Mouse (Mus musculus) megakaryocyte, embryonic 14.5 days (primary cell): ENCODE measurements around the gene Pwwp2b. TPM values are rescaled to one million over a fixed set of nuclear protein-coding genes. Genes with fewer than 3 reads are reported as not detected.

Experiments used
- H3K27me3 ChIP-seq: replicated peaks from 2 replicates; pipeline ENCODE3; 2012; ENCODE audit warnings: inconsistent platforms
- H3K36me3 ChIP-seq: replicated peaks from 2 replicates; pipeline ENCODE3; 2012; ENCODE audit warnings: low read length, inconsistent platforms, mixed read lengths
- H3K4me1 ChIP-seq: 2 replicates; pipeline ENCODE4 v1.6.1; 2012; ENCODE audit warnings: inconsistent platforms
- H3K4me3 ChIP-seq: replicated peaks from 2 replicates; pipeline ENCODE3; 2012; ENCODE audit warnings: moderate library complexity, mild to moderate bottlenecking, inconsistent platforms
- H3K9me3 ChIP-seq: 2 replicates; pipeline ENCODE4 v1.6.1; 2012; ENCODE audit warnings: inconsistent platforms
- FLI1 ChIP-seq: IDR thresholded peaks from 2 replicates; pipeline ENCODE4 v1.6.1; 2012; ENCODE audit warnings: low read length, inconsistent platforms, mixed read lengths
- GATA1 ChIP-seq: IDR thresholded peaks from 3 replicates; pipeline ENCODE4 v1.6.1; 2012; ENCODE audit warnings: mixed read lengths, low read length, inconsistent platforms, borderline replicate concordance
- polyA plus RNA-seq: library from polyadenylated mRNA; stranded (reverse); fragments of >175 nt; gene quantifications from 2 replicates; pipeline ENCODE4 v1.2.3, GENCODE M21; 2012; ENCODE audit warnings: low replicate concordance; ENCODE audit not compliant: insufficient read depth

Gene Pwwp2b
- polyA plus RNA-seq, 1 experiment, result 11.6 TPM

- Histone ChIP-seq H3K9me3 (no peaks in the 10 kb centered on the region), H3K27me3 (peaks cover 1% of the 10 kb centered on the region), H3K4me3 (no peak overlapping the region), H3K36me3 (no peaks in the 10 kb centered on the region), H3K4me1 (peaks cover 94% of the 10 kb centered on the region)
- TF ChIP-seq GATA1 (no peak), FLI1 (no peak)
Measured at GRCm38 (mm10) chr7:139307056-139307455, 58.8 kb downstream of the Pwwp2b start.

- no peak for TF ChIP-seq FLI1
- no peak for TF ChIP-seq GATA1
- Histone ChIP-seq H3K27me3 (peaks cover 5% of the 10 kb centered on the region), H3K4me3 (no peak overlapping the region), H3K4me1 (peaks cover 94% of the 10 kb centered on the region), H3K36me3 (no peaks in the 10 kb centered on the region), H3K9me3 (no peaks in the 10 kb centered on the region)
Measured at GRCm38 (mm10) chr7:139308140-139308895, 60.0 kb downstream of the Pwwp2b start.

GRCm38 (mm10) chr7:139309106-139309505 lies 60.8 kb downstream of the Pwwp2b start:
- Histone ChIP-seq H3K4me1 (peaks cover 94% of the 10 kb centered on the region), H3K36me3 (no peaks in the 10 kb centered on the region), H3K4me3 (no peak overlapping the region), H3K27me3 (peaks cover 5% of the 10 kb centered on the region), H3K9me3 (no peaks in the 10 kb centered on the region)
- TF ChIP-seq FLI1 (no peak), GATA1 (no peak)

- TF ChIP-seq GATA1, result no peak
- no peak for TF ChIP-seq FLI1
- Histone ChIP-seq H3K27me3 (peaks cover 5% of the 10 kb centered on the region), H3K4me3 (no peak overlapping the region), H3K36me3 (no peaks in the 10 kb centered on the region), H3K4me1 (peaks cover 91% of the 10 kb centered on the region), H3K9me3 (no peaks in the 10 kb centered on the region)
Measured at GRCm38 (mm10) chr7:139310487-139310951, 62.2 kb downstream of the Pwwp2b start.

- peaks cover 8% of the 10 kb centered on the region for H3K9me3 ChIP-seq
- peaks cover 10% of the 10 kb centered on the region for H3K36me3 ChIP-seq
- peaks cover 90% of the 10 kb centered on the region for H3K4me1 ChIP-seq
- peak overlapping the region; percentile 31 for H3K4me3 ChIP-seq
- peaks cover 5% of the 10 kb centered on the region for H3K27me3 ChIP-seq
- TF ChIP-seq FLI1 (no peak), GATA1 (no peak)
Measured at GRCm38 (mm10) chr7:139312686-139313085, 64.4 kb downstream of the Pwwp2b start.

- Histone ChIP-seq H3K9me3 (peaks cover 11% of the 10 kb centered on the region), H3K36me3 (peaks cover 12% of the 10 kb centered on the region), H3K4me1 (peaks cover 90% of the 10 kb centered on the region), H3K4me3 (no peak overlapping the region), H3K27me3 (peaks cover 5% of the 10 kb centered on the region)
- TF ChIP-seq FLI1 (no peak), GATA1 (no peak)
Measured at GRCm38 (mm10) chr7:139313413-139313812, 65.1 kb downstream of the Pwwp2b start.

GRCm38 (mm10) chr7:139314716-139315115 lies 66.4 kb downstream of the Pwwp2b start:
- no peak overlapping the region for H3K4me3 ChIP-seq
- H3K27me3 ChIP-seq, result peaks cover 5% of the 10 kb centered on the region
- TF ChIP-seq FLI1, result no peak
- no peak for TF ChIP-seq GATA1
- H3K36me3 ChIP-seq, result peaks cover 12% of the 10 kb centered on the region
- peaks cover 11% of the 10 kb centered on the region for H3K9me3 ChIP-seq
- H3K4me1 ChIP-seq, result peaks cover 87% of the 10 kb centered on the region

GRCm38 (mm10) chr7:139319006-139319411 lies 70.7 kb downstream of the Pwwp2b start:
- no peak for TF ChIP-seq GATA1
- TF ChIP-seq FLI1, result no peak
- peaks cover 12% of the 10 kb centered on the region for H3K36me3 ChIP-seq
- H3K27me3 ChIP-seq, result peaks cover 5% of the 10 kb centered on the region

More at GRCm38 (mm10) chr7:139319006-139319411, 70.7 kb downstream of the Pwwp2b start:
- Histone ChIP-seq H3K4me1 (peaks cover 52% of the 10 kb centered on the region), H3K4me3 (no peak overlapping the region), H3K9me3 (peaks cover 11% of the 10 kb centered on the region)

Other genes starting within 250 kb of the Pwwp2b start
- not detected in 2 replicates for gene Dpysl4, start 162.5 kb upstream of the Pwwp2b start, polyA plus RNA-seq
- gene Lrrc27, start 35.5 kb upstream of the Pwwp2b start, polyA plus RNA-seq, result 2.9 TPM in 1 of 2 replicates, not detected in the other
- not detected in 2 replicates for gene Stk32c, start 35.2 kb upstream of the Pwwp2b start, polyA plus RNA-seq
- 95.0 and 304 TPM in 2 replicates for gene Inpp5a, start 140.6 kb downstream of the Pwwp2b start, polyA plus RNA-seq